Mouse (Mus musculus) WW6 (cell line): ENCODE measurements around the gene Rbfox1.

ENCODE experiments used
- DNase-seq: peaks from one replicate; pipeline ENCODE4 v3.0.0-alpha.2; 2013; ENCODE audit warnings: low read depth, low spot score

The Rbfox1 gene

GRCm38 (mm10) chr16:7036566-7036965, 1151.4 kb downstream of the Rbfox1 start:
- no peak for DNase-seq

- DNase-seq = no peak
Measured at GRCm38 (mm10) chr16:7036988-7037387, 1151.8 kb downstream of the Rbfox1 start.

GRCm38 (mm10) chr16:7038639-7039260, 1153.6 kb downstream of the Rbfox1 start:
- DNase-seq = no peak

- no peak for DNase-seq
Measured at GRCm38 (mm10) chr16:7039404-7040367, 1154.5 kb downstream of the Rbfox1 start.

- DNase-seq = no peak
Measured at GRCm38 (mm10) chr16:7040691-7041090, 1155.5 kb downstream of the Rbfox1 start.

GRCm38 (mm10) chr16:7047421-7047820, 1162.3 kb downstream of the Rbfox1 start:
- no peak for DNase-seq

GRCm38 (mm10) chr16:7049162-7049971, 1164.2 kb downstream of the Rbfox1 start:
- DNase-seq = no peak

GRCm38 (mm10) chr16:7050945-7051344, 1165.8 kb downstream of the Rbfox1 start:
- no peak for DNase-seq

- no peak for DNase-seq
Measured at GRCm38 (mm10) chr16:7051991-7052390, 1166.8 kb downstream of the Rbfox1 start.

- DNase-seq = no peak
Measured at GRCm38 (mm10) chr16:7052408-7052807, 1167.3 kb downstream of the Rbfox1 start.

GRCm38 (mm10) chr16:7057789-7058188, 1172.6 kb downstream of the Rbfox1 start:
- DNase-seq = no peak

GRCm38 (mm10) chr16:7058556-7058955, 1173.4 kb downstream of the Rbfox1 start:
- DNase-seq = no peak

GRCm38 (mm10) chr16:7059596-7059995, 1174.4 kb downstream of the Rbfox1 start:
- DNase-seq = no peak

GRCm38 (mm10) chr16:7060864-7061263, 1175.7 kb downstream of the Rbfox1 start:
- no peak for DNase-seq

GRCm38 (mm10) chr16:7062512-7062911, 1177.4 kb downstream of the Rbfox1 start:
- DNase-seq = no peak

- no peak for DNase-seq
Measured at GRCm38 (mm10) chr16:7067109-7067508, 1182.0 kb downstream of the Rbfox1 start.

- no peak for DNase-seq
Measured at GRCm38 (mm10) chr16:7069599-7069998, 1184.4 kb downstream of the Rbfox1 start.

- no peak for DNase-seq
Measured at GRCm38 (mm10) chr16:7074786-7075185, 1189.6 kb downstream of the Rbfox1 start.

- no peak for DNase-seq
Measured at GRCm38 (mm10) chr16:7075749-7076148, 1190.6 kb downstream of the Rbfox1 start.

GRCm38 (mm10) chr16:7076305-7076704, 1191.2 kb downstream of the Rbfox1 start:
- DNase-seq = no peak

GRCm38 (mm10) chr16:7076707-7077106, 1191.6 kb downstream of the Rbfox1 start:
- DNase-seq = no peak

GRCm38 (mm10) chr16:7081074-7081568, 1196.0 kb downstream of the Rbfox1 start:
- no peak for DNase-seq
